Mouse (Mus musculus) liver, adult 2 months (tissue): ENCODE results near the gene Ralbp1.

Source experiments
- CTCF ChIP-seq: fragments of 200-500 bp; IDR thresholded peaks from 2 replicates; pipeline ENCODE4 v1.5.1; 2011; ENCODE audit warnings: low read depth, low read length, control low read depth
- POLR2A ChIP-seq: fragments of 200-500 bp; IDR thresholded peaks from 2 replicates; pipeline ENCODE4 v1.6.1; 2011; ENCODE audit warnings: low read length, control low read depth; ENCODE audit not compliant: insufficient read depth; ENCODE audit errors: extremely low read depth

DNA sequence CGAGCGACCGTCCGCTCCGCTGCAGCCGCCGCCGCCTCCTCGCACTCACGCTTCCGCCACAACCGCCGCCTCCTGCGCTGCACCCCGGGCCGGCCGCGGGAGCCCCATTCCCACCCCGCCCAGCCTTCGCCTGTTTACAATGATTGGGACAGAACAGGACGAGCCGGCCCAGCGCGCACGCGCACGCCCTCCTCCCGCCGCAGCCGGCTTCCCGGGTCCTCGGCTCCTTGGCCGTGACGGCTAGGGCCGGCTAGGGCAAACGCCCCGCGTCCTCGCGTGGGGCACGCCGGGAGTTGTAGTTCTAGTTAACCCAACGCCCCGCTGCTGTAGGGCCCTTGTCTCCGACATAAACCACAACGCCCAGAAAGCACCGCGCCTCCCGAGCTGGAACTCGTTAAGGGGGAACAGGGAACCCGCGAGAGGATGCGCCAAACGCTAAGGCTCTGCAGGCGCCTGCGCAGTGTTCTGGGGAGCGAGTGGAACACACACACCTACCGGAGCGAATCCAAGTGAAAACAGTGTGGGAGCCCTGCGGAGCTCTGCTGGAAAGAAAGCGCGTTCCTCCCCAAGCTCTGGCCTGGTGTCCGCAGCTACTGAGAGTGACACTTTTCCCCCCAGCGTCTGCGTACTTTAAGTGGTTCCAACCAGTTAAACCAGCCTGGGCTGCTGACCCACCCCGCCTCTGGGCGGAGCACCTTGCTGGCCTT is 754 bp downstream of the Ralbp1 start:
- TF ChIP-seq POLR2A (peak; percentile 76; the same call in 1 of the 2 replicates), CTCF (no peak)
